Mouse (Mus musculus): ENCODE results near the gene Tns2. TPM values are rescaled to one million over a fixed set of nuclear protein-coding genes. Genes with fewer than 3 reads are reported as not detected.

Tns2 gene
- total RNA-seq, 2 experiments from 2014 or later: 12.2 to 13.1 TPM

GRCm38 (mm10) chr15:102118591-102118990 is 18.4 kb downstream of the Tns2 start:
- intact Hi-C loops (cut with DNase I): loop anchor here (10.0 kb wide), 1 partner anchor 106 kb away; no protein-coding TSS in a partner anchor
- no peak for DNase-seq (ENCODE audit: extremely low spot score in 1 of 2, low spot score in 2 of 2)

- intact Hi-C loops (cut with DNase I): loop anchor here (10.0 kb wide), 1 partner anchor 106 kb away; no protein-coding TSS in a partner anchor
- no peak for DNase-seq (ENCODE audit: extremely low spot score in 1 of 2, low spot score in 2 of 2)
Observed at GRCm38 (mm10) chr15:102119121-102119830, 19.1 kb downstream of the Tns2 start.

GRCm38 (mm10) chr15:102119831-102120170 is 19.6 kb downstream of the Tns2 start:
- intact Hi-C loops (cut with DNase I): loop anchor here (10.0 kb wide), 1 partner anchor 105 kb away; no protein-coding TSS in a partner anchor
- DNase-seq (ENCODE audit: extremely low spot score in 1 of 2, low spot score in 2 of 2): no peak

- intact Hi-C loops (cut with DNase I): no loop called here
Observed at GRCm38 (mm10) chr15:102120530-102120929, 20.3 kb downstream of the Tns2 start.

GRCm38 (mm10) chr15:102126303-102126702 is 26.1 kb downstream of the Tns2 start:
- peak in 1 of 2 experiments; percentile 69 for DNase-seq (ENCODE audit: extremely low spot score in 1 of 2, low spot score in 2 of 2)
- intact Hi-C loops (cut with DNase I): no loop called here

More at GRCm38 (mm10) chr15:102120530-102120929, 20.3 kb downstream of the Tns2 start:
- DNase-seq (ENCODE audit: extremely low spot score in 1 of 2, low spot score in 2 of 2): no peak

- DNase-seq (ENCODE audit: extremely low spot score in 1 of 2, low spot score in 2 of 2): no peak
- intact Hi-C loops (cut with DNase I): no loop called here
Observed at GRCm38 (mm10) chr15:102133314-102133713, 33.1 kb downstream of the Tns2 start.

GRCm38 (mm10) chr15:102134709-102135108 is 34.5 kb downstream of the Tns2 start:
- intact Hi-C loops (cut with DNase I): no loop called here
- DNase-seq (ENCODE audit: extremely low spot score in 1 of 2, low spot score in 2 of 2): no peak

GRCm38 (mm10) chr15:102135522-102136128 is 35.4 kb downstream of the Tns2 start:
- intact Hi-C loops (cut with DNase I): no loop called here

GRCm38 (mm10) chr15:102136129-102136758 is 36.0 kb downstream of the Tns2 start, which contains the start of gene Spryd3:
Spryd3 (minus strand) TSS chr15:102136234.
- intact Hi-C loops (cut with DNase I): no loop called here
- peak; percentile 96 to 97 for DNase-seq (ENCODE audit: extremely low spot score in 1 of 2, low spot score in 2 of 2)

More at GRCm38 (mm10) chr15:102135522-102136128, 35.4 kb downstream of the Tns2 start:
- DNase-seq (ENCODE audit: extremely low spot score in 1 of 2, low spot score in 2 of 2): peak in 1 of 2 experiments; percentile 45

GRCm38 (mm10) chr15:102141120-102141519 is 40.9 kb downstream of the Tns2 start:
- intact Hi-C loops (cut with DNase I): loop anchor here (5.0 kb wide), 1 partner anchor 34 kb away; no protein-coding TSS in a partner anchor
- no peak for DNase-seq (ENCODE audit: extremely low spot score in 1 of 2, low spot score in 2 of 2)

- intact Hi-C loops (cut with DNase I): loop anchor here (5.0 kb wide), 1 partner anchor 36 kb away; no protein-coding TSS in a partner anchor
- DNase-seq (ENCODE audit: extremely low spot score in 1 of 2, low spot score in 2 of 2): no peak
Observed at GRCm38 (mm10) chr15:102142914-102143912, 43.0 kb downstream of the Tns2 start.

GRCm38 (mm10) chr15:102144274-102144711 is 44.1 kb downstream of the Tns2 start, which contains the start of gene Igfbp6:
Igfbp6 (plus strand) TSS chr15:102144362.
- intact Hi-C loops (cut with DNase I): loop anchor here (5.0 kb wide), 1 partner anchor 37 kb away; no protein-coding TSS in a partner anchor
- DNase-seq (ENCODE audit: extremely low spot score in 1 of 2, low spot score in 2 of 2): no peak

- intact Hi-C loops (cut with DNase I): loop anchor here (5.0 kb wide), 1 partner anchor 37 kb away; no protein-coding TSS in a partner anchor
- DNase-seq (ENCODE audit: extremely low spot score in 1 of 2, low spot score in 2 of 2): no peak
Observed at GRCm38 (mm10) chr15:102144726-102145125, 44.5 kb downstream of the Tns2 start.

GRCm38 (mm10) chr15:102145330-102145729 is 45.1 kb downstream of the Tns2 start:
- DNase-seq (ENCODE audit: extremely low spot score in 1 of 2, low spot score in 2 of 2): no peak
- intact Hi-C loops (cut with DNase I): no loop called here

- DNase-seq (ENCODE audit: extremely low spot score in 1 of 2, low spot score in 2 of 2): no peak
- intact Hi-C loops (cut with DNase I): no loop called here
Observed at GRCm38 (mm10) chr15:102146089-102146488, 45.9 kb downstream of the Tns2 start.

- intact Hi-C loops (cut with DNase I): no loop called here
- DNase-seq (ENCODE audit: extremely low spot score in 1 of 2, low spot score in 2 of 2): peak; percentile 29 to 37
Observed at GRCm38 (mm10) chr15:102146882-102147281, 46.7 kb downstream of the Tns2 start.

GRCm38 (mm10) chr15:102147674-102148402 is 47.6 kb downstream of the Tns2 start:
- no peak for DNase-seq (ENCODE audit: extremely low spot score in 1 of 2, low spot score in 2 of 2)
- intact Hi-C loops (cut with DNase I): no loop called here
